Mouse (Mus musculus) heart, adult 18-20 months (tissue): ENCODE results near the gene Cyp2f2. TPM values are rescaled to one million over a fixed set of nuclear protein-coding genes. Genes with fewer than 3 reads are reported as not detected.

Source experiments
- DNase-seq, 2 experiments: peaks; one replicate each; pipeline ENCODE4 v3.0.0; 2021 to 2022; ENCODE audit warnings: mixed read lengths in 1 of 2
- total RNA-seq, 2 experiments: library from RNA; stranded (reverse); gene quantifications; 2 replicates each; pipeline ENCODE4 v1.2.3; 2021

Cyp2f2 gene
- total RNA-seq, 2 experiments from 2014 or later: 0.92 to 47.3 TPM

DNA sequence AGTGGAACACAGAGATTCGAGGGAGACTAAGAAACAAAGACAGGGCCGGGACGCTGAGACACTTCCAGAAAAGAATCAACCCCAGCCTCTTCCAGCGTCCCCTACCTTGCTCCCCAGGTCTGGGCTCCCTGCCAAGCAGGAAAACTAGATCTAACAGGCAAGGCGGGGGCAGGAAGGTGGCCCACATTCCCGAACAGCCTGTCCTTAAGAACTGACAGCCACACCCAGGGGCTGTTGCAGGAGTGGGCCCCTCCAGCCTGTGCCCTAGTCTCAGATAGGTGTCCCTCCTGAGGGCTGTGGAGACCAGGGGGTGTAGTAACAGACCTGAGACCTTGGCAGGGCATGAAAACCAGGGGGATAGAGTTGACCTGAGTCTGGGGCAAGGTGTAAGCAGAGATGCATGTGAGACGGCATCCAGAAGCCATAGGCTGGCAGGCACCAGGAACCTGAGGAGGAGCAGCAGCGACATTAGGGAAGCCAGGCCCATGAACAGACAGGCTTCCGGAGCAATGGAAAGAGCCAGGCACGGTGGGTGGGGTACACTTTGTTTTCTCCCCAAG, 33.6 kb downstream of the Cyp2f2 start, which contains the start of gene Cyp2t4:
Gene Cyp2t4, plus strand, starts transcription at position 510 of the 560 bp plus-strand sequence.
- peak; percentile 53 to 82 for DNase-seq

DNA sequence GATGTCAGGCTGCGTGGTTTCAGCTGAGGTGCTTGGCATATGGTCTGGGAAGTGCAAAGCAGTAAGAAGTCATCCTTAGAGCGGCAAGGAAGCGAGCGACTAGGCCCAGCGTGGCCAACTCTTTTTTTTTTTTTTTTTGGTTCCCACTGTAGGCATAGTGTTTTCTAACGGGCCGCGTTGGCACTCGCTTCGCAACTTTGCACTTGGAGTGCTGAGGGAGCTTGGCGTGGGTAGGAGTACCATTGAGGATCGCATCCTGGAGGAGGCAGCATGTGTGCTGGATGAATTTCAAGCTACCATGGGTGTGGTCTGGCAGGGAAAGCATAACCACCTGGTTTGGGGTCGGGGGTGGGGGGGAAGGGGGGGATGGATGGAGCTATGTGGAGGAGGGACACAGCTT, 36.3 kb downstream of the Cyp2f2 start:
- DNase-seq: no peak

GRCm38 (mm10) chr7:27158171-27158570, 38.5 kb downstream of the Cyp2f2 start:
- DNase-seq: no peak

- DNase-seq: no peak
Measured at GRCm38 (mm10) chr7:27159256-27159655, 39.5 kb downstream of the Cyp2f2 start.

- DNase-seq: peak; percentile 89 to 93
Measured at GRCm38 (mm10) chr7:27159882-27160281, 40.2 kb downstream of the Cyp2f2 start.

- no peak for DNase-seq
Measured at GRCm38 (mm10) chr7:27160921-27161320, 41.2 kb downstream of the Cyp2f2 start.

DNA sequence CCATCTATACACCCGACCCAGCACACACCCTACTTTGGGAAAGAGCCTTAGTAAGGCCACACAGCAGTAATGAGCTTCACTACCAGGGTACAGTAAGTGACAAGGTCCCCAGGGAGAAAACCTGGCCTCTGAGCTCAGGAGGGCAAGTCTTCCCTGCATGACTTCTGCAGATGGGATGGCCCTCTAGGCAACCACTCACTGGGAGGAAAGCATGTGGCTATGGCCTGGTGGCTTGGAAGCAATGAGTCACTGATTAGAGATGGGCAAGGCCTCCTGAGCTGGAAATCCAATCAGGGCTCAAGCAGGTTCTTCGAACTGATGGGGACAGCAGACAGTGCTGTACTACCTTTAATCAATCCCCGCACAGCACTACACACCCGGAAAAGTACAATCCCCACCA, 42.0 kb downstream of the Cyp2f2 start:
- DNase-seq: peak in 1 of 2 experiments; percentile 61

GRCm38 (mm10) chr7:27162780-27163449, 43.2 kb downstream of the Cyp2f2 start:
- DNase-seq: no peak

DNA sequence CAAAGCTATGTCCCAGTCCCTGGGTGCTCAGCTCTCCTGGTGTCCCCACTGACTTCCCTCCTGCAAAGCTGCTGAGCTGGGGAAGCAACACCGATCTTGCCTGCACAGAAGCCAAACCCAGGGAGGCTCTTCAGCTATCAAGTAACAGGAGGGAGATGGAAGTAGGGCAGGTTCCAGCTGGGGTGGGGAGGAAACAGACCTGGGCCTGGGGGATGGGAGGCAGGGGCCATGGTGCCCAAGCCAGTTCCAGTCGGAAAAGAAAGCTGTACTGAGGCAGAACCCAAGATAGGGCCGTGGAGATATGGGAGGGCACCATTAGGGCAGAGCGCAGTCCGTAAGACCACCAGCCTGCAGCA, 43.7 kb downstream of the Cyp2f2 start:
- no peak for DNase-seq

- DNase-seq: peak in 1 of 2 experiments; percentile 21
Measured at GRCm38 (mm10) chr7:27164112-27164947, 44.6 kb downstream of the Cyp2f2 start.

GRCm38 (mm10) chr7:27165007-27165655, 45.4 kb downstream of the Cyp2f2 start:
- peak in 1 of 2 experiments; percentile 35 for DNase-seq

DNA sequence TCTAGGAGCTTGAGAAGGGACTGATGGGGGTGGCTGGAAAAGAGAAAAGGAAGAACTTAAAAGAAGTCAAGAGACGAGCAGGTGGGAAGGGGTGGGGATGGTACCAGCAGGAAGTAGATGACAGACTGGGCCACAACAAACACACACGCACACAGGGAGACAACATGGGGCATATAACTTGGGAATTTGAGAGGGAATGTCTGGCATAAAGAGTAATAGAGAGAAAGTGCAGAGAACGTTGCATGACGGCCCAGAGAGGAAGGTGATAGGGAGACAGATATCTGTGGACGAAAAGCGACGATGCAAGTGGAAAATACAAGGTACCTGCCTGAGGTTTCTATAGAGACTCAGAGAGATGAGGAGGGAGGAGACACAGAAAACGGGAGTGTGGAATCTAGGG, 46.0 kb downstream of the Cyp2f2 start:
- peak in 1 of 2 experiments; percentile 31 for DNase-seq

DNA sequence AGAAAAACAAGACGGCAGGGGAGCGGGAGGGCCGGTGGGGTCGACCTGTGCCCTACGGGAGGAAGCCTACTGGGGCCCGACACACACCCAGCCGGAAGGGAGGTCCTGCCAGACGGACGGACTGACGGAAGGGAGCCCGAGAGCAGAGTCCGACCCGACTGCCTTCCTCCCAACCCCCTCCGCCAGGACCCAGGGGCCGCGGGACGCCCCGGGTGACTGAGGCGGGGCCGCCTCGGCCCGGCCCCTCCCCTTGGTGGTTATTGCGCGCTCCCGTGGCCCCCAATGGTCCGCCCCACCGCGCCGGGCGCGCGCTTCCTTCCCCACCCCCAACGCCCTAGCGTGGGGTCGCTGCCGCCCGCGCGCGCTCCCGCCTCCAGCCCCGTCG, 46.5 kb downstream of the Cyp2f2 start:
- DNase-seq: peak; percentile 90 to 94

DNA sequence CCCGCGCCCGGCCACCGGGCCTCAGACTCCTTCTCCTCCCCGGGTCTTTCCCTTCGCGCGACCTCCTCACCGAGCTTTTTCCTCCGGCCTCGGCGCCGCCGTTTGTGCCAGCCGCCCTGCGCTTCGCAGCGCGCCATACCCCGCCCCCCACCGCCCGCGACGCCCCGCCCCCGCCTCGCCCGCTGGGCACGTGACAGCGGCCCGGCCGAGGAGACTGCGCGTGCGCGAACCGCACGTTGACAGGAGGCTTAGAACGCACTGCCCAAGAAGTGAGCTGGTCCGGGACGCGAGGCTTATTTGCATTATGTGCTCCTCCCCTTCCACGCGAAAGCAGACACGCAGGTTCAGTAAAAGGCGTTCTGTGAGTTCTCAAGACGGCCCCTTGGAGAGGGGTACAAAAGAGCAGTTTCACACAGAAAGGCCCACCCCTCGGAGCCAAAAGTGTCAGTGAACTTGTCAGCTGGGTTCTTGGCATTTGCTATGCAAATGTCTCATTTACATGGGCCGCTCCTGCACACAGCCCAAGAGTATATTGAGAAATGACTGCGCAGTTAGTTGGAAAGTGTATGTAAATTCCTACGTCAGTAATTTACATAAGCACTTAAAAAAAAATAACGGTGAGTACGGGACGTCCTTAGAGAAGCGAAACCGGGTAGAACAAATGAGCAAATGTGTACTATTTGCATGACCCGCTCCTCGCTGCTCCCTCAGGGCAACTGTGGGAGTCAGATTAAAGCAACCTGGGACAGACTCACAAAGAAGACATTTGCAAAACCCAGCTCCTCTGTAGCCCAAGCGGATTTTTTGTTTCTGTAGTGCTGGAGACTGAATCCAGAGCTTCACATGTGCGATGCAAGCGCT, 47.1 kb downstream of the Cyp2f2 start, which contains the start of gene Egln2:
Gene Egln2, minus strand, starts transcription at position 189 of the 861 bp plus-strand sequence.
- peak; percentile 96 to 97 for DNase-seq

- no peak for DNase-seq
Measured at GRCm38 (mm10) chr7:27167475-27168094, 47.9 kb downstream of the Cyp2f2 start.

GRCm38 (mm10) chr7:27168371-27168770, 48.7 kb downstream of the Cyp2f2 start:
- DNase-seq: no peak

- DNase-seq: no peak
Measured at GRCm38 (mm10) chr7:27170981-27171380, 51.3 kb downstream of the Cyp2f2 start.

- no peak for DNase-seq
Measured at GRCm38 (mm10) chr7:27174496-27174895, 54.8 kb downstream of the Cyp2f2 start.

DNA sequence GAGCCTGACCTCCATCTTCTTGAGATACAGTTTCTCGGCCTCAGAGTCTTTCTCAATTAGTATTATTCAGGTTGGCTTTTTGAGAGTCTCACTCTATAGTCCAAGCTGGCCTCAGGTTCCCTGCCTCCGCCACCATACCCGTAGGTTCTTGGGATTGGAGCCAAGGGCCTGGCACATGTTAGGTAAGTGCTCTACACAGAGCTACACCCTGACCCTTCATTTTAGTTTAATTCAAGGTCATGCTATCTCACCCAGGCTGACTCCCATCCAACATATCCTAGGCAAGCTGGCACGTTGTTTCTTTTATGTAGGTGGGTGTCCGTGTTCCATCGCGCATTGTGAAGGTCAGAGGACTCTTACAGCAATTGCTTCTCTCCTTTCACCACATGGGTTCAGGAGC, 55.2 kb downstream of the Cyp2f2 start:
- DNase-seq: no peak

GRCm38 (mm10) chr7:27177942-27178323, 58.2 kb downstream of the Cyp2f2 start:
- no peak for DNase-seq
